ENCODE assay signal across 8 mouse cellular contexts in genomic region chr7:63212084-63212723, GRCm38 (mm10). TPM values are rescaled to one million over a fixed set of nuclear protein-coding genes. Genes with fewer than 3 reads are reported as not detected.
DNase-seq lines count a peak whose midpoint lies in the region; ATAC-seq and TF ChIP-seq lines count a peak whose summit lies in the region.

Gene Chrna7 (minus strand): TSS chr7:63212569.

- peak within 1 kb of the TSS; percentile 99 for H3K4me2 ChIP-seq in hindbrain, embryonic 16.5 days (ENCODE audit: low read length)
- peak within 1 kb of the TSS; percentile 94 for H3K4me2 ChIP-seq in lung, postnatal 0 days (replicated peaks; ENCODE audit: low read depth, low read length)

- peak; percentile 96 for ATAC-seq in hindbrain, embryonic 16.5 days
- ATAC-seq in lung, postnatal 0 days = peak; percentile 95

- no peaks in the 10 kb centered on the region for H3K9me3 ChIP-seq in hindbrain, embryonic 16.5 days (ENCODE audit: control insufficient read depth, low read length)
- H3K9me3 ChIP-seq in lung, postnatal 0 days (ENCODE audit: low read length) = no peaks in the 10 kb centered on the region

- no peak within 1 kb of the TSS for H3K27ac ChIP-seq in cortical plate, adult 2 months (ENCODE audit: insufficient read depth, low read length)
- peak within 1 kb of the TSS; percentile 64 for H3K27ac ChIP-seq in hindbrain, embryonic 16.5 days (ENCODE audit: low read depth, low read length)
- H3K27ac ChIP-seq in lung, postnatal 0 days (ENCODE audit: low read length) = no peak within 1 kb of the TSS

- no peak for TF ChIP-seq EP300 in lung, postnatal 0 days (IDR thresholded peaks at IDR 0.05)

- TF ChIP-seq POLR2A in cortical plate, adult 2 months (IDR thresholded peaks at IDR 0.05; ENCODE audit: extremely low read depth, insufficient read depth, low read length) = no peak

- no peaks in the 10 kb centered on the region for H3K36me3 ChIP-seq in hindbrain, embryonic 16.5 days (ENCODE audit: control insufficient read depth, insufficient read depth, low read length)
- no peaks in the 10 kb centered on the region for H3K36me3 ChIP-seq in lung, postnatal 0 days (ENCODE audit: insufficient read depth, low read length)

- peak within 1 kb of the TSS; percentile 80 for H3K9ac ChIP-seq in hindbrain, embryonic 16.5 days (ENCODE audit: low read depth, low read length)
- 0 out of 2 replicates have a peak within 1 kb of the TSS, but pooled peaks have one; percentile 19 for H3K9ac ChIP-seq in lung, postnatal 0 days (replicated peaks; ENCODE audit: low read depth)

- peak; percentile 80 to 82 for DNase-seq in adrenal gland, adult 18-20 months (ENCODE audit: low spot score in 2 of 2)
- DNase-seq in gastrocnemius, postnatal 10 days = peak; percentile 82
- DNase-seq in layer of hippocampus, postnatal 36 days = peak; percentile 83 to 86
- DNase-seq in lung, postnatal 0 days (ENCODE audit: low spot score) = peak; percentile 71
- DNase-seq in retina, postnatal 7 days (ENCODE audit: low read depth, low spot score) = peak; percentile 69
- DNase-seq in adipocyte (ENCODE audit: low spot score) = no peak

- peak; percentile 35 for TF ChIP-seq CTCF in cortical plate, adult 2 months (IDR thresholded peaks at IDR 0.05; ENCODE audit: extremely low read depth, insufficient read depth, low read length)
- TF ChIP-seq CTCF in lung, postnatal 0 days (IDR thresholded peaks at IDR 0.05) = peak; percentile 70

- H3K4me3 ChIP-seq in cortical plate, adult 2 months (ENCODE audit: insufficient read depth, low read length) = peak within 1 kb of the TSS; percentile 80
- H3K4me3 ChIP-seq in hindbrain, embryonic 16.5 days (ENCODE audit: low read length) = peak within 1 kb of the TSS; percentile 91
- peak within 1 kb of the TSS; percentile 47 for H3K4me3 ChIP-seq in lung, postnatal 0 days (ENCODE audit: low read depth, low read length)

- no peaks in the 10 kb centered on the region; the same call in 1 of the 2 replicates for H3K4me1 ChIP-seq in cortical plate, adult 2 months (ENCODE audit: control insufficient read depth, insufficient read depth, low read length)
- peaks cover 7% of the 10 kb centered on the region for H3K4me1 ChIP-seq in hindbrain, embryonic 16.5 days (ENCODE audit: control insufficient read depth, insufficient read depth, low read depth, low read length)
- H3K4me1 ChIP-seq in lung, postnatal 0 days (ENCODE audit: insufficient read depth, low read depth, low read length) = peaks cover 6% of the 10 kb centered on the region; the same call in 1 of the 2 replicates

- WGBS in hindbrain, embryonic 16.5 days = under 1% methylated on average over 62 of the region's 73 CpGs
- under 1% methylated on average over 63 of the region's 73 CpGs for WGBS in lung, postnatal 0 days

- H3K27me3 ChIP-seq in hindbrain, embryonic 16.5 days (replicated peaks; ENCODE audit: control insufficient read depth, insufficient read depth, low read length) = no peaks in the 10 kb centered on the region
- H3K27me3 ChIP-seq in lung, postnatal 0 days (replicated peaks; ENCODE audit: insufficient read depth, low read length) = no peaks in the 10 kb centered on the region

RNA-seq across cellular contexts. Expression of gene Chrna7, which starts in this region (rescaled TPM):
- total RNA-seq in adrenal gland, adult 18-20 months (2021) = 10 to 100 TPM; 16.8 to 21.2 TPM
- 9.0 and 9.7 TPM in 2 replicates for polyA plus RNA-seq in cortical plate, adult 2 months (2012; rRNA removed)
- total RNA-seq in gastrocnemius, postnatal 10 days (2021) = under 1 TPM; 0.52 to 0.75 TPM
- 9.9 and 12.7 TPM in 2 replicates for polyA plus RNA-seq in hindbrain, embryonic 16.5 days (2015; fragmentation: Nextera tagmentation; extraction: Ambion mirVana)
- total RNA-seq in layer of hippocampus, postnatal 36 days (2021) = 10 to 100 TPM; 43.6 to 46.1 TPM
- polyA plus RNA-seq in lung, postnatal 0 days (2015; fragmentation: Nextera tagmentation; extraction: Ambion mirVana) = 0.05 and 0.06 TPM in 2 replicates

Comparison
In these comparisons a context has a peak if more than half of its experiments do, and no peak if none do; other contexts are left out.
1. RNA of gene Chrna7 (total RNA-seq): 43.6 to 46.1 TPM in layer of hippocampus, postnatal 36 days and 16.8 to 21.2 TPM in adrenal gland, adult 18-20 months; 0.52 to 0.75 TPM in gastrocnemius, postnatal 10 days; every median in the first group is over 10 times any median in the second.
2. Peak in DNase-seq in gastrocnemius, postnatal 10 days; RNA of the gene not detected or under 1 TPM.
3. Peak in DNase-seq, ATAC-seq, H3K4me3 ChIP-seq, H3K9ac ChIP-seq and H3K4me2 ChIP-seq in lung, postnatal 0 days; RNA of the gene not detected or under 1 TPM.
4. Peak in every context shown above with its lines, with median percentiles within 50 percentile points of each other: H3K4me3 ChIP-seq.